Mouse (Mus musculus): ENCODE measurements around the gene Plcl1. TPM values are rescaled to one million over a fixed set of nuclear protein-coding genes. Genes with fewer than 3 reads are reported as not detected.

The Plcl1 gene
- total RNA-seq, 1 experiment from 2014 or later: 1.5 TPM

- no peak for ATAC-seq (replicated peaks; ENCODE audit: insufficient number of reproducible peaks, low FRiP score, low TSS enrichment, poor library complexity, severe bottlenecking)
Observed at GRCm38 (mm10) chr1:55729332-55729731, 323.6 kb downstream of the Plcl1 start.

- no peak for ATAC-seq (replicated peaks; ENCODE audit: insufficient number of reproducible peaks, low FRiP score, low TSS enrichment, poor library complexity, severe bottlenecking)
Observed at GRCm38 (mm10) chr1:55732951-55733350, 327.2 kb downstream of the Plcl1 start.

- 0 out of 2 replicates have a peak, but pooled peaks have one; percentile 59 for ATAC-seq (replicated peaks; ENCODE audit: insufficient number of reproducible peaks, low FRiP score, low TSS enrichment, poor library complexity, severe bottlenecking)
Observed at GRCm38 (mm10) chr1:55736054-55736740, 330.5 kb downstream of the Plcl1 start.

GRCm38 (mm10) chr1:55736762-55737288 lies 331.1 kb downstream of the Plcl1 start:
- no peak for ATAC-seq (replicated peaks; ENCODE audit: insufficient number of reproducible peaks, low FRiP score, low TSS enrichment, poor library complexity, severe bottlenecking)

GRCm38 (mm10) chr1:55738746-55739365 lies 333.1 kb downstream of the Plcl1 start:
- ATAC-seq (replicated peaks; ENCODE audit: insufficient number of reproducible peaks, low FRiP score, low TSS enrichment, poor library complexity, severe bottlenecking): no peak

GRCm38 (mm10) chr1:55741885-55742284 lies 336.2 kb downstream of the Plcl1 start:
- ATAC-seq (replicated peaks; ENCODE audit: insufficient number of reproducible peaks, low FRiP score, low TSS enrichment, poor library complexity, severe bottlenecking): no peak

GRCm38 (mm10) chr1:55748516-55748915 lies 342.8 kb downstream of the Plcl1 start:
- no peak for ATAC-seq (replicated peaks; ENCODE audit: insufficient number of reproducible peaks, low FRiP score, low TSS enrichment, poor library complexity, severe bottlenecking)

- ATAC-seq (replicated peaks; ENCODE audit: insufficient number of reproducible peaks, low FRiP score, low TSS enrichment, poor library complexity, severe bottlenecking): no peak
Observed at GRCm38 (mm10) chr1:55749770-55750169, 344.0 kb downstream of the Plcl1 start.

- ATAC-seq (replicated peaks; ENCODE audit: insufficient number of reproducible peaks, low FRiP score, low TSS enrichment, poor library complexity, severe bottlenecking): no peak
Observed at GRCm38 (mm10) chr1:55755742-55756141, 350.0 kb downstream of the Plcl1 start.

- no peak for ATAC-seq (replicated peaks; ENCODE audit: insufficient number of reproducible peaks, low FRiP score, low TSS enrichment, poor library complexity, severe bottlenecking)
Observed at GRCm38 (mm10) chr1:55762284-55762683, 356.6 kb downstream of the Plcl1 start.

- ATAC-seq (replicated peaks; ENCODE audit: insufficient number of reproducible peaks, low FRiP score, low TSS enrichment, poor library complexity, severe bottlenecking): no peak
Observed at GRCm38 (mm10) chr1:55763171-55763570, 357.4 kb downstream of the Plcl1 start.

GRCm38 (mm10) chr1:55766743-55767142 lies 361.0 kb downstream of the Plcl1 start:
- ATAC-seq (replicated peaks; ENCODE audit: insufficient number of reproducible peaks, low FRiP score, low TSS enrichment, poor library complexity, severe bottlenecking): peak; percentile 66; the same call in 1 of the 2 replicates

- ATAC-seq (replicated peaks; ENCODE audit: insufficient number of reproducible peaks, low FRiP score, low TSS enrichment, poor library complexity, severe bottlenecking): no peak
Observed at GRCm38 (mm10) chr1:55770072-55770785, 364.5 kb downstream of the Plcl1 start.

- no peak; the same call in 1 of the 2 replicates for ATAC-seq (replicated peaks; ENCODE audit: insufficient number of reproducible peaks, low FRiP score, low TSS enrichment, poor library complexity, severe bottlenecking)
Observed at GRCm38 (mm10) chr1:55792817-55793216, 387.1 kb downstream of the Plcl1 start.

Other genes starting within 250 kb of the Plcl1 start
- gene Rftn2, start 179.1 kb upstream of the Plcl1 start, total RNA-seq (2017): 1.4 to 3.1 TPM (median 2.7 TPM) in 3 replicates
- gene Mars2, start 168.7 kb upstream of the Plcl1 start, total RNA-seq (2017): 3.7 to 7.5 TPM (median 5.2 TPM) in 3 replicates
- gene Boll, start 42.5 kb upstream of the Plcl1 start, total RNA-seq (2017): 0.21 to 0.68 TPM in 2 of 3 replicates, not detected in the other